Mouse (Mus musculus) embryonic fibroblast, embryonic 13.5 days (primary cell): Measurements from ENCODE around the gene Six4.

Experiments used
- CTCF ChIP-seq: IDR thresholded peaks from 2 replicates; pipeline ENCODE4 v1.5.1; 2011; ENCODE audit warnings: mild to moderate bottlenecking, control low read depth, low read length, moderate library complexity, borderline replicate concordance; ENCODE audit not compliant: insufficient read depth
- POLR2A ChIP-seq: IDR thresholded peaks from 2 replicates; pipeline ENCODE4 v1.6.1; 2011; ENCODE audit warnings: low read depth, mild to moderate bottlenecking, control low read depth, low read length, moderate library complexity

DNA sequence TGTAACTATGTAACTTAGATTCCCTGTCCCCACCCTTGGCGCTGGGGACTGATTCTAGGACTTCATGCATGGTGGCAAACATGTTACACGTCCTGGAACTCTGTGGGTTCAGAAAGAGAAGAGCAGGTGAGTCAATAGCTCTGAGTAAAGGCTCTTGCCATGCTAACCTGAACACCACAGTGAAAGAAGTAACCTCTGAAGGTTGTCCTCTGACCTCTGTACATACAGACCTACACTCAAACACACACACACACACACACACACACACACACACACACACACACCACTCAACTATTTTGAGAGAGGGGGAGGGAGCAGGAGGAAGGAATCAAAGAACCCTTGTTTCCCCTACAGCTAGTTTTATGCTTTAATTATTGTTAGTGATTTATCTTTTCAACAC is 19.1 kb downstream of the Six4 start:
- no peak for TF ChIP-seq POLR2A
- TF ChIP-seq CTCF = no peak
